Mouse (Mus musculus): ENCODE results near the gene Vwa7. TPM values are rescaled to one million over a fixed set of nuclear protein-coding genes. Genes with fewer than 3 reads are reported as not detected.

The Vwa7 gene
- total RNA-seq, 1 experiment from 2014 or later, result 0.45 TPM

GRCm38 (mm10) chr17:35015296-35015695 is 1.1 kb upstream of the Vwa7 start:
- no peak for ATAC-seq (replicated peaks in 1 of 2; ENCODE audit: insufficient read depth in 1 of 2, low FRiP score in 2 of 2, low TSS enrichment in 1 of 2, low read depth in 1 of 2, poor library complexity in 2 of 2, severe bottlenecking in 2 of 2)

- ATAC-seq (replicated peaks in 1 of 2; ENCODE audit: insufficient read depth in 1 of 2, low FRiP score in 2 of 2, low TSS enrichment in 1 of 2, low read depth in 1 of 2, poor library complexity in 2 of 2, severe bottlenecking in 2 of 2), result no peak
These were observed 669 bp downstream of the Vwa7 start for GRCm38 (mm10) chr17:35016791-35017705.

GRCm38 (mm10) chr17:35017706-35018030 is 1.3 kb downstream of the Vwa7 start:
- ATAC-seq (replicated peaks in 1 of 2; ENCODE audit: insufficient read depth in 1 of 2, low FRiP score in 2 of 2, low TSS enrichment in 1 of 2, low read depth in 1 of 2, poor library complexity in 2 of 2, severe bottlenecking in 2 of 2), result no peak

DNA sequence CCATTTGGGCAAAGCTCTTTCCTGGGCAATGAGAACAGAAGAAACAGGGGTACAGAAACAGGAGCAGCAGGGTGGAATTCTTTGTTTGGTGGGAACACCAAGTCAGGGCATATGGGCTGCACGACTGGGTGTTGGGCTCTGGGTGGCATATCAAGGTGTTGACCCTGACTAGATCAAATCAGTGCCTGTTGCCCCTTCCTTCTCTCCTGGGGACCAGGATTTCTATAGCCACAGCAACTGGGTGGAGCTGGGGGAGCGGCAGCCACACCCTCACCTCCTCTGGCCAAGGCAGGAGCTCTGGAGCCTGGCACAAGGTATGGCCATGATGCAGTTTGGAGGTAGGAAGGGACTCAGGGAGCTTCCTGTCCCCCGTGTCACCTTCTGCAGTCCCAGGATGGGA is 1.8 kb downstream of the Vwa7 start:
- no peak for ATAC-seq (replicated peaks in 1 of 2; ENCODE audit: insufficient read depth in 1 of 2, low FRiP score in 2 of 2, low TSS enrichment in 1 of 2, low read depth in 1 of 2, poor library complexity in 2 of 2, severe bottlenecking in 2 of 2)

DNA sequence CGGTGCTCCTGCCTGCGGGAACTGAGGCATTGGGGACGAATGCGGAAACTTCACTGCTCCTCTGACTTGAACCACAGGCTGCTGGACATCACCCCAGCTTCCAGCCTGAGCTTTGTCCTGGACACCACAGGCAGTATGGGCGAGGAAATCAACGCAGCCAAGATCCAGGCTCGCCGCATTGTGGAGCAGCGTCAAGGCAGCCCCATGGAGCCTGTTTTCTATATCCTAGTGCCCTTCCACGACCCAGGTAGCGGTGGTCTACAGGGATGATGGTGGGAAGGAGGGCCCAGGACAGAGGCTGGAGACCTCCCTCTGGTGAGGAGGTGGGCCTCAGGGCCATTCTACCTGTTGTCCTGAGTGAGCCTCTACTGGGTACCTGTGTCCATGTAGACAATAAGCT is 3.5 kb downstream of the Vwa7 start:
- ATAC-seq (replicated peaks in 1 of 2; ENCODE audit: insufficient read depth in 1 of 2, low FRiP score in 2 of 2, low TSS enrichment in 1 of 2, low read depth in 1 of 2, poor library complexity in 2 of 2, severe bottlenecking in 2 of 2), result no peak

- no peak for ATAC-seq (replicated peaks in 1 of 2; ENCODE audit: insufficient read depth in 1 of 2, low FRiP score in 2 of 2, low TSS enrichment in 1 of 2, low read depth in 1 of 2, poor library complexity in 2 of 2, severe bottlenecking in 2 of 2)
These were observed 4.2 kb downstream of the Vwa7 start for GRCm38 (mm10) chr17:35020551-35020950.

- peak; percentile 57 to 61 for ATAC-seq (replicated peaks in 1 of 2; ENCODE audit: insufficient read depth in 1 of 2, low FRiP score in 2 of 2, low TSS enrichment in 1 of 2, low read depth in 1 of 2, poor library complexity in 2 of 2, severe bottlenecking in 2 of 2)
These were observed 4.9 kb downstream of the Vwa7 start for GRCm38 (mm10) chr17:35021163-35021808.

- no peak; a peak in 1 of 4 replicates for ATAC-seq (replicated peaks in 1 of 2; ENCODE audit: insufficient read depth in 1 of 2, low FRiP score in 2 of 2, low TSS enrichment in 1 of 2, low read depth in 1 of 2, poor library complexity in 2 of 2, severe bottlenecking in 2 of 2)
These were observed 5.6 kb downstream of the Vwa7 start for GRCm38 (mm10) chr17:35021842-35022477.

- ATAC-seq (replicated peaks in 1 of 2; ENCODE audit: insufficient read depth in 1 of 2, low FRiP score in 2 of 2, low TSS enrichment in 1 of 2, low read depth in 1 of 2, poor library complexity in 2 of 2, severe bottlenecking in 2 of 2), result no peak
These were observed 6.2 kb downstream of the Vwa7 start for GRCm38 (mm10) chr17:35022541-35023060.

- no peak for ATAC-seq (replicated peaks in 1 of 2; ENCODE audit: insufficient read depth in 1 of 2, low FRiP score in 2 of 2, low TSS enrichment in 1 of 2, low read depth in 1 of 2, poor library complexity in 2 of 2, severe bottlenecking in 2 of 2)
These were observed 6.8 kb downstream of the Vwa7 start for GRCm38 (mm10) chr17:35023221-35023620.

- ATAC-seq (replicated peaks in 1 of 2; ENCODE audit: insufficient read depth in 1 of 2, low FRiP score in 2 of 2, low TSS enrichment in 1 of 2, low read depth in 1 of 2, poor library complexity in 2 of 2, severe bottlenecking in 2 of 2), result peak; percentile 26 to 39; a peak in 3 of 4 replicates
These were observed 7.4 kb downstream of the Vwa7 start for GRCm38 (mm10) chr17:35023756-35024155.

DNA sequence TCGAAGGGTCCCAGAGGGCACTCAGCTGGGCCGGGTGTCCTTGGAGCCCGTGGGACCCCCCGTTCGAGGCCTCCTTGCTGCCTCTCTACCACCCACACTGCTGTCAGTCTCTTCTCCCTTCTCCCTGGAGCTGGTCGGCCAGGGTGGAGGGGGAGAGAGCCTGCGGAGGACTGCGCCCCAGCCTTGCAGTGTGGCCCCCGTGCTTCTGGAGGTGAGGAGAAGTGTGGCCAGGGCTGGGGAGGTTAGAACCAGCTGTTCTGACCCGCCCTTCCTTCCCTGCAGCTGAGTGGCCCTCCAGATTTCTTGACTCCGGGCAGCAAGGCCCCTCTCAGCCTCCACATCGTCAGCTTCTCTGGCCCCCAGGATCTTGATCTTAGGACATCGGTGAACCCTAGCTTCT is 7.9 kb downstream of the Vwa7 start:
- ATAC-seq (replicated peaks in 1 of 2; ENCODE audit: insufficient read depth in 1 of 2, low FRiP score in 2 of 2, low TSS enrichment in 1 of 2, low read depth in 1 of 2, poor library complexity in 2 of 2, severe bottlenecking in 2 of 2), result no peak

GRCm38 (mm10) chr17:35024691-35025488 is 8.5 kb downstream of the Vwa7 start:
- no peak for ATAC-seq (replicated peaks in 1 of 2; ENCODE audit: insufficient read depth in 1 of 2, low FRiP score in 2 of 2, low TSS enrichment in 1 of 2, low read depth in 1 of 2, poor library complexity in 2 of 2, severe bottlenecking in 2 of 2)

- no peak for ATAC-seq (replicated peaks in 1 of 2; ENCODE audit: insufficient read depth in 1 of 2, low FRiP score in 2 of 2, low TSS enrichment in 1 of 2, low read depth in 1 of 2, poor library complexity in 2 of 2, severe bottlenecking in 2 of 2)
These were observed 9.8 kb downstream of the Vwa7 start for GRCm38 (mm10) chr17:35026206-35026605.

DNA sequence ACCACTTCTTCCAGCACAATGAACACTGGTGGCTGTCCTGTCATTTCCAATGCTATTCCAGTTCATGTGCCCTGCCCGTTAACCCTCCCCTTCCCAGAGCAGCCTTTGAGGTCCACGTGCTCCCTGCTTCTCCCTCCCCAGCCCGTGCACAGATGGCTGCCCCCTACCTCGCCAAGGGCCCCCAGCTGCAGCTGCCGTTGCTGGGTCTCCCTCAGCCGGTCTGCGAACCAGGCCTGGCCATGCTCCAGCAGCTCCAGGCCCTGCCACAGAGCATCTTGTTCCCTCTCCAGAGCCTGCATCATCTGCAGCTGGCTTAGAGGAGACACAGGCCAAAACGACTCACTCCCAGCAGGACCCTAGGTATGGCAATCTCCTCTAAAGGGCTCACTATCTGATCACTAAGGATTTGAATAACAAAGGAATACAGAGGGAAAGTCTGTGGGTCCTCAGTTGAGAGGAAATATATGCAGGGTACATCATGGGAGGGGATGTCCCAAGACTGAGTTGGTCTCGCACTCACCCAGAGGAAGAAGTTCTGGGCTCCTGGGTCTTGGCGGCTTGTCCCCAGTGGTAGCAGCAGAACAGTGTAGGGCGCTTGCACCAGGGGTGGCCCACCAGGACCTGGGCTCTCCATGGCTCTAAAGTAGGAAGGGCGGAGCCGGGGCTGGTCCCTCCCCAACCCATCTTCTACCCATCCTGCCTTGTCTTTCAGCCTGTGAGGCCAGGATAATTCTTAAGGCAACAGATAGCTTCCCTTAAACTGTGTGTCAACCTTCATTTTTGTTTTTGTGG is 11.1 kb downstream of the Vwa7 start, which contains the start of gene Sapcd1:
Sapcd1 (minus strand) TSS at position 740 of the 792 bp plus-strand sequence.
- no peak for ATAC-seq (replicated peaks in 1 of 2; ENCODE audit: insufficient read depth in 1 of 2, low FRiP score in 2 of 2, low TSS enrichment in 1 of 2, low read depth in 1 of 2, poor library complexity in 2 of 2, severe bottlenecking in 2 of 2)

DNA sequence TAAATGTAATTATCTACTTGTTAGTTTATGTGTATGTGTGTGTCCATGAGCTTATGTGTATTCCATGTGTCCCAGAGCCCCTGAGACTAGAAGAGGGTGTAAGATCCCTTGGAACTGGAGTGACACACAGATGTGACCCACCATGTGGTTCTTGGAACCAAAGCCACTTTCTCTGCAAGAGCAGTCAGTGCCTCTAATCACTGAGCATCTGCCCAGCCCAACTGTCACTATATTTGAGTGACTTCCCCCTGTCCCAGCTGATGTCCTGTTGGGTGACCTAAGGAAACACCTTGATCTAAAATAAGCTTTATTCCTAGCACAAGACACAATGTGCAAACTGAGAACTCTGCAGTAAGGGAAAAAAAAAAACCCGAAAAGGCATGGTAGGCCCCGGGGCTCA is 11.9 kb downstream of the Vwa7 start:
- no peak for ATAC-seq (replicated peaks in 1 of 2; ENCODE audit: insufficient read depth in 1 of 2, low FRiP score in 2 of 2, low TSS enrichment in 1 of 2, low read depth in 1 of 2, poor library complexity in 2 of 2, severe bottlenecking in 2 of 2)

Measured in hematopoietic stem cell, adult 5-6 weeks (primary cell).